Mouse (Mus musculus) spleen, adult 12 weeks (tissue): Measurements from ENCODE around the gene Adgrf3.

Source experiments
- DNase-seq: peaks from one replicate; pipeline ENCODE4 v3.0.0; 2022; ENCODE audit warnings: low spot score

Adgrf3 gene

GRCm38 (mm10) chr5:30148133-30148920 lies 57.2 kb downstream of the Adgrf3 start:
- no peak for DNase-seq

- no peak for DNase-seq
Observed at GRCm38 (mm10) chr5:30146526-30146925, 59.0 kb downstream of the Adgrf3 start.
